Mouse (Mus musculus): ENCODE results near the gene Pcnt. TPM values are rescaled to one million over a fixed set of nuclear protein-coding genes. Genes with fewer than 3 reads are reported as not detected.

The Pcnt gene
- polyA plus RNA-seq (2012; rRNA removed) = 41.7 and 47.7 TPM in 2 replicates

- H3K27ac ChIP-seq (ENCODE audit: control insufficient read depth, insufficient read depth, low read length) = peak within 1 kb of the TSS; percentile 87
- peaks cover 19% of the 10 kb centered on the region for H3K4me1 ChIP-seq (replicated peaks; ENCODE audit: control insufficient read depth, insufficient read depth, low read length)
- H3K4me3 ChIP-seq (ENCODE audit: control insufficient read depth, insufficient read depth, low read length) = peak within 1 kb of the TSS; percentile 80
- H3K27me3 ChIP-seq (ENCODE audit: control insufficient read depth, insufficient read depth, low read length) = no peaks in the 10 kb centered on the region
- H3K36me3 ChIP-seq (ENCODE audit: control insufficient read depth, insufficient read depth, low read length) = peaks cover 6% of the 10 kb centered on the region; the same call in 1 of the 2 replicates
- DNase-seq = peak; percentile 96
- WGBS = under 1% methylated on average over 78 of the region's 78 CpGs
- TF ChIP-seq POLR2A (IDR thresholded peaks at IDR 0.05; ENCODE audit: control insufficient read depth, extremely low read depth, insufficient read depth, low read length, poor library complexity) (peak; percentile 47; the same call in 1 of the 2 replicates), CTCF (IDR thresholded peaks at IDR 0.05; ENCODE audit: borderline replicate concordance, control insufficient read depth, extremely low read depth, insufficient read depth, low read length, poor library complexity) (peak; percentile 77)
Observed at GRCm38 (mm10) chr10:76442178-76443088, at the start of gene Pcnt. TSS of gene Pcnt (minus strand) at chr10:76442786.

GRCm38 (mm10) chr10:76489205-76489604 lies 46.6 kb upstream of the Pcnt start:
- Histone ChIP-seq H3K27ac (ENCODE audit: control insufficient read depth, insufficient read depth, low read length) (no peak overlapping the region), H3K4me1 (replicated peaks; ENCODE audit: control insufficient read depth, insufficient read depth, low read length) (no peaks in the 10 kb centered on the region), H3K36me3 (ENCODE audit: control insufficient read depth, insufficient read depth, low read length) (peaks cover 76% of the 10 kb centered on the region), H3K4me3 (ENCODE audit: control insufficient read depth, insufficient read depth, low read length) (no peak overlapping the region), H3K27me3 (ENCODE audit: control insufficient read depth, insufficient read depth, low read length) (no peaks in the 10 kb centered on the region)
- WGBS = 68% methylated on average over 15 of the region's 15 CpGs
- TF ChIP-seq CTCF (IDR thresholded peaks at IDR 0.05; ENCODE audit: borderline replicate concordance, control insufficient read depth, extremely low read depth, insufficient read depth, low read length, poor library complexity) = no peak
- no peak for TF ChIP-seq POLR2A (IDR thresholded peaks at IDR 0.05; ENCODE audit: control insufficient read depth, extremely low read depth, insufficient read depth, low read length, poor library complexity)
- DNase-seq = no peak

GRCm38 (mm10) chr10:76488265-76488664 lies 45.7 kb upstream of the Pcnt start:
- Histone ChIP-seq H3K27me3 (ENCODE audit: control insufficient read depth, insufficient read depth, low read length) (no peaks in the 10 kb centered on the region), H3K36me3 (ENCODE audit: control insufficient read depth, insufficient read depth, low read length) (peaks cover 78% of the 10 kb centered on the region)

GRCm38 (mm10) chr10:76486302-76486701 lies 43.7 kb upstream of the Pcnt start:
- Histone ChIP-seq H3K27me3 (ENCODE audit: control insufficient read depth, insufficient read depth, low read length) (no peaks in the 10 kb centered on the region), H3K4me3 (ENCODE audit: control insufficient read depth, insufficient read depth, low read length) (no peak overlapping the region), H3K4me1 (replicated peaks; ENCODE audit: control insufficient read depth, insufficient read depth, low read length) (no peaks in the 10 kb centered on the region), H3K36me3 (ENCODE audit: control insufficient read depth, insufficient read depth, low read length) (peaks cover 83% of the 10 kb centered on the region), H3K27ac (ENCODE audit: control insufficient read depth, insufficient read depth, low read length) (no peak overlapping the region)
- no peak for TF ChIP-seq POLR2A (IDR thresholded peaks at IDR 0.05; ENCODE audit: control insufficient read depth, extremely low read depth, insufficient read depth, low read length, poor library complexity)
- TF ChIP-seq CTCF (IDR thresholded peaks at IDR 0.05; ENCODE audit: borderline replicate concordance, control insufficient read depth, extremely low read depth, insufficient read depth, low read length, poor library complexity) = no peak
- DNase-seq = no peak
- WGBS = 83% methylated on average over 2 of the region's 2 CpGs

More at GRCm38 (mm10) chr10:76488265-76488664, 45.7 kb upstream of the Pcnt start:
- no peaks in the 10 kb centered on the region for H3K4me1 ChIP-seq (replicated peaks; ENCODE audit: control insufficient read depth, insufficient read depth, low read length)
- no peak for DNase-seq
- WGBS = 95% methylated on average over 8 of the region's 8 CpGs
- H3K4me3 ChIP-seq (ENCODE audit: control insufficient read depth, insufficient read depth, low read length) = no peak overlapping the region
- H3K27ac ChIP-seq (ENCODE audit: control insufficient read depth, insufficient read depth, low read length) = no peak overlapping the region
- TF ChIP-seq CTCF (IDR thresholded peaks at IDR 0.05; ENCODE audit: borderline replicate concordance, control insufficient read depth, extremely low read depth, insufficient read depth, low read length, poor library complexity) (no peak), POLR2A (IDR thresholded peaks at IDR 0.05; ENCODE audit: control insufficient read depth, extremely low read depth, insufficient read depth, low read length, poor library complexity) (no peak)

GRCm38 (mm10) chr10:76481480-76481879 lies 38.9 kb upstream of the Pcnt start:
- TF ChIP-seq CTCF (IDR thresholded peaks at IDR 0.05; ENCODE audit: borderline replicate concordance, control insufficient read depth, extremely low read depth, insufficient read depth, low read length, poor library complexity) (no peak), POLR2A (IDR thresholded peaks at IDR 0.05; ENCODE audit: control insufficient read depth, extremely low read depth, insufficient read depth, low read length, poor library complexity) (no peak)
- DNase-seq = no peak
- H3K4me1 ChIP-seq (replicated peaks; ENCODE audit: control insufficient read depth, insufficient read depth, low read length) = no peaks in the 10 kb centered on the region
- H3K36me3 ChIP-seq (ENCODE audit: control insufficient read depth, insufficient read depth, low read length) = peaks cover 84% of the 10 kb centered on the region
- WGBS = 98% methylated on average over 6 of the region's 6 CpGs
- H3K27me3 ChIP-seq (ENCODE audit: control insufficient read depth, insufficient read depth, low read length) = no peaks in the 10 kb centered on the region
- no peak overlapping the region for H3K27ac ChIP-seq (ENCODE audit: control insufficient read depth, insufficient read depth, low read length)
- no peak overlapping the region for H3K4me3 ChIP-seq (ENCODE audit: control insufficient read depth, insufficient read depth, low read length)

GRCm38 (mm10) chr10:76480851-76481250 lies 38.3 kb upstream of the Pcnt start:
- Histone ChIP-seq H3K4me1 (replicated peaks; ENCODE audit: control insufficient read depth, insufficient read depth, low read length) (no peaks in the 10 kb centered on the region), H3K27me3 (ENCODE audit: control insufficient read depth, insufficient read depth, low read length) (no peaks in the 10 kb centered on the region), H3K27ac (ENCODE audit: control insufficient read depth, insufficient read depth, low read length) (no peak overlapping the region), H3K4me3 (ENCODE audit: control insufficient read depth, insufficient read depth, low read length) (no peak overlapping the region), H3K36me3 (ENCODE audit: control insufficient read depth, insufficient read depth, low read length) (peaks cover 86% of the 10 kb centered on the region)
- DNase-seq = no peak
- no peak for TF ChIP-seq POLR2A (IDR thresholded peaks at IDR 0.05; ENCODE audit: control insufficient read depth, extremely low read depth, insufficient read depth, low read length, poor library complexity)
- TF ChIP-seq CTCF (IDR thresholded peaks at IDR 0.05; ENCODE audit: borderline replicate concordance, control insufficient read depth, extremely low read depth, insufficient read depth, low read length, poor library complexity) = no peak
- 96% methylated on average over 13 of the region's 13 CpGs for WGBS
